ENCODE assay signal across 8 mouse cellular contexts in genomic region chr6:90368976-90369724, GRCm38 (mm10). TPM values are rescaled to one million over a fixed set of nuclear protein-coding genes. Genes with fewer than 3 reads are reported as not detected.
DNase-seq lines count a peak whose midpoint lies in the region; ATAC-seq and TF ChIP-seq lines count a peak whose summit lies in the region.

Gene Zxdc, plus strand, starts transcription at chr6:90369492.

- TF ChIP-seq CTCF in MEL (IDR thresholded peaks at IDR 0.05 in 2 of 3, conservative IDR thresholded peaks at IDR 0.05 in 1 of 3; ENCODE audit: control insufficient read depth in 1 of 3, insufficient read depth in 1 of 3, low read depth in 2 of 3, low read length in 3 of 3, poor library complexity in 1 of 3, severe bottlenecking in 1 of 3) = no peak
- TF ChIP-seq CTCF in cerebellum, adult 2 months (IDR thresholded peaks at IDR 0.05; ENCODE audit: borderline replicate concordance, insufficient read depth, low read depth, low read length) = no peak
- no peak for TF ChIP-seq CTCF in forebrain, postnatal 0 days (IDR thresholded peaks at IDR 0.05; ENCODE audit: low read depth)

- H3K9me3 ChIP-seq in MEL (replicated peaks; ENCODE audit: insufficient read depth, low read length) = no peaks in the 10 kb centered on the region
- H3K9me3 ChIP-seq in forebrain, postnatal 0 days (ENCODE audit: low read length) = no peaks in the 10 kb centered on the region
- H3K9me3 ChIP-seq in lung, embryonic 15.5 days = no peaks in the 10 kb centered on the region

- no peak for TF ChIP-seq RAD21 in MEL (IDR thresholded peaks at IDR 0.05; ENCODE audit: low read depth, low read length)

- peak within 1 kb of the TSS; percentile 87 for H3K9ac ChIP-seq in MEL (ENCODE audit: control insufficient read depth, low read depth, low read length, poor library complexity, severe bottlenecking)
- H3K9ac ChIP-seq in forebrain, postnatal 0 days = peak within 1 kb of the TSS; percentile 86
- H3K9ac ChIP-seq in lung, embryonic 15.5 days = peak within 1 kb of the TSS; percentile 79

- peak; percentile 98 for ATAC-seq in forebrain, postnatal 0 days
- peak; percentile 98 for ATAC-seq in lung, embryonic 15.5 days (ENCODE audit: borderline replicate concordance, extremely low read depth, low FRiP score, low TSS enrichment)

- peak; percentile 97 for DNase-seq in MEL (ENCODE audit: low read depth, low spot score)
- peak; percentile 99 for DNase-seq in cerebellum, adult 2 months
- DNase-seq in forebrain, postnatal 0 days = peak; percentile 99
- peak; percentile 100 for DNase-seq in heart, postnatal 4 days
- peak; percentile 98 to 99 for DNase-seq in layer of hippocampus, adult 8-10 months (ENCODE audit: low spot score in 2 of 2)
- DNase-seq in ovary, adult 18-20 months (ENCODE audit: low spot score) = peak; percentile 99
- peak; percentile 96 for DNase-seq in thymus, postnatal 0 days (ENCODE audit: low spot score)

- H3K4me2 ChIP-seq in forebrain, postnatal 0 days (ENCODE audit: low read depth) = peak within 1 kb of the TSS; percentile 98
- H3K4me2 ChIP-seq in lung, embryonic 15.5 days = peak within 1 kb of the TSS; percentile 81

- TF ChIP-seq EP300 in MEL (IDR thresholded peaks at IDR 0.05; ENCODE audit: low read depth in 1 of 2, low read length in 2 of 2) = no peak

- WGBS in cerebellum, adult 2 months = 6% methylated on average over 41 of the region's 41 CpGs
- WGBS in forebrain, postnatal 0 days = 8% methylated on average over 41 of the region's 41 CpGs
- 5% methylated on average over 41 of the region's 41 CpGs for WGBS in lung, embryonic 15.5 days

- H3K4me3 ChIP-seq in MEL (ENCODE audit: control insufficient read depth in 1 of 2, insufficient read depth in 1 of 2, low read depth in 2 of 2, low read length in 2 of 2) = peak within 1 kb of the TSS; percentile 76 to 94
- peak within 1 kb of the TSS; percentile 62 for H3K4me3 ChIP-seq in cerebellum, adult 2 months (replicated peaks; ENCODE audit: insufficient read depth, low read depth, low read length)
- peak within 1 kb of the TSS; percentile 91 for H3K4me3 ChIP-seq in forebrain, postnatal 0 days (ENCODE audit: low read depth, low read length)
- peak within 1 kb of the TSS; percentile 86 for H3K4me3 ChIP-seq in lung, embryonic 15.5 days

- peaks cover 12 to 25% of the 10 kb centered on the region in 2 experiments for H3K4me1 ChIP-seq in MEL (ENCODE audit: control insufficient read depth in 1 of 2, insufficient read depth in 2 of 2, low read length in 2 of 2)
- peaks cover 5% of the 10 kb centered on the region; the same call in 1 of the 2 replicates for H3K4me1 ChIP-seq in cerebellum, adult 2 months (ENCODE audit: control insufficient read depth, insufficient read depth, low read length)
- H3K4me1 ChIP-seq in forebrain, postnatal 0 days (ENCODE audit: insufficient read depth) = peaks cover 21% of the 10 kb centered on the region
- H3K4me1 ChIP-seq in lung, embryonic 15.5 days = peaks cover 21% of the 10 kb centered on the region

- H3K27me3 ChIP-seq in MEL (ENCODE audit: control insufficient read depth in 1 of 2, insufficient read depth in 2 of 2, low read length in 2 of 2) = peaks cover 0 to 4% of the 10 kb centered on the region in 2 experiments; a peak in 1 of 4 replicates
- no peaks in the 10 kb centered on the region for H3K27me3 ChIP-seq in cerebellum, adult 2 months (ENCODE audit: control insufficient read depth, insufficient read depth, low read length)
- H3K27me3 ChIP-seq in forebrain, postnatal 0 days (ENCODE audit: insufficient read depth, low read length) = no peaks in the 10 kb centered on the region
- no peaks in the 10 kb centered on the region for H3K27me3 ChIP-seq in lung, embryonic 15.5 days

- H3K79me2 ChIP-seq in MEL (ENCODE audit: control insufficient read depth, insufficient read depth, low read length, poor library complexity) = peaks cover 21% of the 10 kb centered on the region

- TF ChIP-seq POLR2A in MEL (IDR thresholded peaks at IDR 0.05; ENCODE audit: control insufficient read depth in 1 of 2, insufficient read depth in 1 of 2, low read depth in 1 of 2, low read length in 2 of 2, poor library complexity in 1 of 2) = peak; percentile 66 to 86
- peak; percentile 69 for TF ChIP-seq POLR2A in cerebellum, adult 2 months (IDR thresholded peaks at IDR 0.05; ENCODE audit: borderline replicate concordance, insufficient read depth, low read length)

- no peak within 1 kb of the TSS for H3K27ac ChIP-seq in MEL (ENCODE audit: control insufficient read depth, low read depth, low read length)
- peak within 1 kb of the TSS; percentile 62; the same call in 1 of the 2 replicates for H3K27ac ChIP-seq in cerebellum, adult 2 months (ENCODE audit: insufficient read depth, low read length)
- peak within 1 kb of the TSS; percentile 89 for H3K27ac ChIP-seq in forebrain, postnatal 0 days (ENCODE audit: low read depth, low read length)
- H3K27ac ChIP-seq in lung, embryonic 15.5 days = peak within 1 kb of the TSS; percentile 86

- H3K36me3 ChIP-seq in MEL (ENCODE audit: control insufficient read depth in 1 of 2, insufficient read depth in 2 of 2, low read length in 2 of 2) = peaks cover 9 to 30% of the 10 kb centered on the region in 2 experiments
- peaks cover 13% of the 10 kb centered on the region for H3K36me3 ChIP-seq in forebrain, postnatal 0 days (ENCODE audit: insufficient read depth)
- H3K36me3 ChIP-seq in lung, embryonic 15.5 days = peaks cover 12% of the 10 kb centered on the region

TF ChIP-seq in MEL, 35 proteins besides CTCF, POLR2A, EP300 and RAD21:
- peak; percentile 63 for TF ChIP-seq MAX (IDR thresholded peaks at IDR 0.05; ENCODE audit: low read length)
- peak; percentile 51; the same call in 1 of the 2 replicates for TF ChIP-seq MYC (IDR thresholded peaks at IDR 0.05; ENCODE audit: low read depth, low read length)
- peak; percentile 98 for TF ChIP-seq NRF1 (IDR thresholded peaks at IDR 0.05; ENCODE audit: insufficient read depth, low read depth, low read length, poor library complexity, severe bottlenecking)
- TF ChIP-seq SIN3A (IDR thresholded peaks at IDR 0.05; ENCODE audit: low read length) = peak; percentile 57
- TF ChIP-seq ZC3H11A (IDR thresholded peaks at IDR 0.05; ENCODE audit: low read depth, low read length) = no peak
- no peak for TF ChIP-seq ZNF384 (IDR thresholded peaks at IDR 0.05; ENCODE audit: low read depth, low read length)
- TF ChIP-seq SMC3 (IDR thresholded peaks at IDR 0.05; ENCODE audit: low read depth, low read length) = no peak
- TF ChIP-seq GABPA (IDR thresholded peaks at IDR 0.05; ENCODE audit: low read depth, low read length) = no peak
- TF ChIP-seq USF1 (IDR thresholded peaks at IDR 0.05; ENCODE audit: low read depth, low read length) = peak; percentile 84
- TF ChIP-seq ELF1 (IDR thresholded peaks at IDR 0.05; ENCODE audit: low read depth, low read length) = 0 out of 2 replicates have a peak, but pooled peaks have one; percentile 13
- TF ChIP-seq TBP (IDR thresholded peaks at IDR 0.05; ENCODE audit: low read depth, low read length) = peak; percentile 56; the same call in 1 of the 2 replicates
- peak; percentile 84 for TF ChIP-seq HCFC1 (IDR thresholded peaks at IDR 0.05; ENCODE audit: low read depth, low read length)
- no peak for TF ChIP-seq JUND (IDR thresholded peaks at IDR 0.05; ENCODE audit: low read depth, low read length)
- TF ChIP-seq TAL1 (IDR thresholded peaks at IDR 0.05; ENCODE audit: low read length) = no peak
- peak; percentile 76 for TF ChIP-seq POLR2AphosphoS2 (IDR thresholded peaks at IDR 0.05; ENCODE audit: low read length)
- peak; percentile 67; the same call in 1 of the 2 replicates for TF ChIP-seq MXI1 (IDR thresholded peaks at IDR 0.05; ENCODE audit: low read depth, low read length)
- peak; percentile 52; the same call in 1 of the 2 replicates for TF ChIP-seq TCF12 (IDR thresholded peaks at IDR 0.05; ENCODE audit: low read depth, low read length)
- peak; percentile 75 for TF ChIP-seq NELFE (IDR thresholded peaks at IDR 0.05; ENCODE audit: low read depth, low read length)

RNA-seq across cellular contexts. Expression of gene Zxdc, which starts in this region (rescaled TPM):
- total RNA-seq in MEL (2012; rRNA removed) = 7.8 and 8.6 TPM in 2 replicates
- polyA plus RNA-seq in MEL (2012; ENCODE audit: insufficient read depth in 1 of 2, insufficient read length in 2 of 2, low read depth in 1 of 2, low replicate concordance in 2 of 2, missing spikeins in 1 of 2) = 10 to 100 TPM in 1 of 2 experiments, not detected in 1; 10.7 TPM
- polyA plus RNA-seq in cerebellum, adult 2 months (2012; rRNA removed) = 20.3 and 21.5 TPM in 2 replicates
- 29.0 and 33.6 TPM in 2 replicates for total RNA-seq in forebrain, postnatal 0 days (2014; rRNA removed)
- 6.0 and 7.7 TPM in 2 replicates for polyA plus RNA-seq in forebrain, postnatal 0 days (2015; fragmentation: Nextera tagmentation; extraction: Ambion mirVana)
- 10 to 100 TPM; 17.4 to 18.6 TPM for total RNA-seq in heart, postnatal 4 days (2021)
- 10 to 100 TPM; 27.3 to 31.8 (median 30.4) TPM for total RNA-seq in layer of hippocampus, adult 8-10 months (2022)
- 7.5 and 7.6 TPM in 2 replicates for polyA plus RNA-seq in lung, embryonic 15.5 days (2015; fragmentation: Nextera tagmentation; extraction: Ambion mirVana)
- polyA plus RNA-seq in thymus, postnatal 0 days (2015; fragmentation: Nextera tagmentation; extraction: Ambion mirVana) = 7.2 and 8.1 TPM in 2 replicates
